Mouse (Mus musculus): ENCODE data around the gene Gm45713.
"Not testable (repeated sequence)": the region's sequence is repeated elsewhere in the genome, so short reads cannot be mapped to it uniquely, and the experiment has no call there.

The Gm45713 gene

GRCm38 (mm10) chr7:45121966-45122365 lies 14.1 kb downstream of the Gm45713 start:
- peak; percentile 92 for DNase-seq

GRCm38 (mm10) chr7:45121404-45121803 lies 14.6 kb downstream of the Gm45713 start:
- DNase-seq = peak; percentile 99

- peak; percentile 89 for DNase-seq
Measured at GRCm38 (mm10) chr7:45119780-45120709, 16.0 kb downstream of the Gm45713 start.

- DNase-seq = no peak
Measured at GRCm38 (mm10) chr7:45118336-45118735, 17.7 kb downstream of the Gm45713 start.

GRCm38 (mm10) chr7:45117566-45117965 lies 18.5 kb downstream of the Gm45713 start:
- DNase-seq = peak; percentile 92

GRCm38 (mm10) chr7:45113476-45113875 lies 22.6 kb downstream of the Gm45713 start:
- no peak for DNase-seq

GRCm38 (mm10) chr7:45112529-45112928 lies 23.5 kb downstream of the Gm45713 start:
- DNase-seq = no peak

GRCm38 (mm10) chr7:45111940-45112339 lies 24.1 kb downstream of the Gm45713 start:
- no peak for DNase-seq

- not testable (repeated sequence) for DNase-seq
Measured at GRCm38 (mm10) chr7:45110089-45110488, 25.9 kb downstream of the Gm45713 start.

GRCm38 (mm10) chr7:45107052-45107645 lies 28.9 kb downstream of the Gm45713 start:
- DNase-seq = no peak

- no peak for DNase-seq
Measured at GRCm38 (mm10) chr7:45106441-45106840, 29.6 kb downstream of the Gm45713 start.

- no peak for DNase-seq
Measured at GRCm38 (mm10) chr7:45105491-45105890, 30.5 kb downstream of the Gm45713 start.

GRCm38 (mm10) chr7:45104941-45105340 lies 31.1 kb downstream of the Gm45713 start:
- peak; percentile 90 for DNase-seq

GRCm38 (mm10) chr7:45103652-45104180 lies 32.3 kb downstream of the Gm45713 start, which contains the start of gene Fcgrt:
Gene Fcgrt, minus strand, starts transcription at chr7:45103851.
- peak; percentile 100 for DNase-seq

- peak; percentile 98 for DNase-seq
Measured at GRCm38 (mm10) chr7:45102940-45103585, 33.0 kb downstream of the Gm45713 start.

GRCm38 (mm10) chr7:45102441-45102840 lies 33.6 kb downstream of the Gm45713 start:
- peak; percentile 94 for DNase-seq

GRCm38 (mm10) chr7:45100046-45100445 lies 36.0 kb downstream of the Gm45713 start:
- DNase-seq = no peak

- peak; percentile 87 for DNase-seq
Measured at GRCm38 (mm10) chr7:45098541-45099240, 37.3 kb downstream of the Gm45713 start.

GRCm38 (mm10) chr7:45097479-45097878 lies 38.6 kb downstream of the Gm45713 start:
- DNase-seq = peak; percentile 98

- DNase-seq = peak; percentile 90
Measured at GRCm38 (mm10) chr7:45095965-45096364, 40.1 kb downstream of the Gm45713 start.

GRCm38 (mm10) chr7:45095367-45095766 lies 40.7 kb downstream of the Gm45713 start:
- peak; percentile 98 for DNase-seq

- DNase-seq = no peak
Measured at GRCm38 (mm10) chr7:45094121-45094520, 41.9 kb downstream of the Gm45713 start.

GRCm38 (mm10) chr7:45093516-45093905 lies 42.5 kb downstream of the Gm45713 start:
- DNase-seq = peak; percentile 92
